Mouse (Mus musculus) spleen, adult 2 months (tissue): ENCODE data around the gene Mgat4a.

ENCODE experiments used
- CTCF ChIP-seq: fragments of 200-500 bp; IDR thresholded peaks from 2 replicates; pipeline ENCODE4 v1.5.1; 2011; ENCODE audit warnings: mild to moderate bottlenecking, inconsistent platforms; ENCODE audit not compliant: insufficient read depth, insufficient read length, insufficient replicate concordance; ENCODE audit errors: extremely low read depth
- POLR2A ChIP-seq: fragments of 200-500 bp; IDR thresholded peaks from 2 replicates; pipeline ENCODE4 v1.6.1; 2011; ENCODE audit warnings: low read depth, low read length, inconsistent platforms

DNA sequence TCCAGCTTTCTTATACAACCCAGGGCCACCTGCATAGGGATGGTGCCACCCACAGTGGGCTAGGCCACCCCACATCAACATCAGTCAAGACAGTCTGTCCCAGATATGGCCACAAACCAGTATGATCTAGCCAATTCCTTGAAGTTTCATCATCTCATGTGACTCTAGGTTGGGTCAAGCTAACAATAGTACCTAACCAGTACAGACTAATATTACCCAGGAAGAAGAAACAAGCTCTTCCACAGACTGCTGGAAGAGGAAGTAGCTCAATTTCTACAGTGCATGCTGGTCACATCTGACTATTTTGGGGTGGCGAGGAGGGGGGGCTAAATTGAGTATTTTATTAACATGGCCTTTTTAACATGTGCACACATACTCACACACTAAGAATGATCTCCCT is 54.4 kb downstream of the Mgat4a start:
- TF ChIP-seq CTCF = no peak
- TF ChIP-seq POLR2A = no peak
